Mouse (Mus musculus) MEL (cell line): ENCODE results near the gene Larp7. TPM values are rescaled to one million over a fixed set of nuclear protein-coding genes. Genes with fewer than 3 reads are reported as not detected.
A peak's percentile ranks its signal among the peaks of the same experiment; 100 is the strongest.

Experiments used
- DNase-seq: peaks from one replicate; pipeline ENCODE4 v3.0.0; 2011; ENCODE audit warnings: low read depth, low spot score
- H3K27ac ChIP-seq: 2 replicates; pipeline ENCODE4 v1.5.1; 2012; ENCODE audit warnings: low read depth, mild to moderate bottlenecking, control low read depth, low read length, moderate library complexity; ENCODE audit not compliant: control insufficient read depth
- H3K27me3 ChIP-seq, 2 experiments: fragments of 150-350 bp in 1 of 2; sonication (generic) in 1 of 2; 2 replicates each; pipeline ENCODE4 v1.6.1; 2012; ENCODE audit warnings: low read length in 2 of 2, mild to moderate bottlenecking in 2 of 2, improper control_type of control experiment in 1 of 2, moderate library complexity in 1 of 2; ENCODE audit not compliant: insufficient read depth in 2 of 2, control insufficient read depth in 1 of 2
- H3K36me3 ChIP-seq, 2 experiments: 2 replicates each; pipeline ENCODE4 v1.6.1; 2012 to 2014; ENCODE audit warnings: low read length in 2 of 2, improper control_type of control experiment in 1 of 2, inconsistent platforms in 1 of 2, mild to moderate bottlenecking in 1 of 2; ENCODE audit not compliant: insufficient read depth in 2 of 2, control insufficient read depth in 1 of 2
- H3K4me1 ChIP-seq, 2 experiments: fragments of 150-350 bp in 1 of 2; sonication (generic) in 1 of 2; 2 replicates each; pipeline ENCODE4 v1.6.1; 2012; ENCODE audit warnings: low read length in 2 of 2, improper control_type of control experiment in 1 of 2, mild to moderate bottlenecking in 1 of 2; ENCODE audit not compliant: insufficient read depth in 2 of 2, control insufficient read depth in 1 of 2
- H3K4me3 ChIP-seq, 2 experiments: fragments of 150-350 bp in 1 of 2; sonication (generic) in 1 of 2; 2 replicates each; pipeline ENCODE4 v1.5.1; 2012; ENCODE audit warnings: low read depth in 2 of 2, low read length in 2 of 2, mild to moderate bottlenecking in 2 of 2, moderate library complexity in 2 of 2, control low read depth in 1 of 2, improper control_type of control experiment in 1 of 2; ENCODE audit not compliant: control insufficient read depth in 1 of 2, insufficient read depth in 1 of 2
- H3K79me2 ChIP-seq: 2 replicates; pipeline ENCODE4 v1.6.1; 2012; ENCODE audit warnings: mild to moderate bottlenecking, low read length, moderate library complexity; ENCODE audit not compliant: control insufficient read depth, poor library complexity, insufficient read depth
- H3K9ac ChIP-seq: 2 replicates; pipeline ENCODE4 v1.6.1; 2012; ENCODE audit warnings: low read depth, mild to moderate bottlenecking, control low read depth, low read length, moderate library complexity; ENCODE audit not compliant: control insufficient read depth, poor library complexity, severe bottlenecking
- H3K9me3 ChIP-seq: fragments of 150-350 bp; sonication (generic); replicated peaks from 2 replicates; pipeline ENCODE4 v1.6.1; 2012; ENCODE audit warnings: mild to moderate bottlenecking, low read length, improper control_type of control experiment, moderate library complexity; ENCODE audit not compliant: insufficient read depth
- BHLHE40 ChIP-seq: IDR thresholded peaks from 2 replicates; pipeline ENCODE4 v1.6.1; 2012; ENCODE audit warnings: low read depth, mild to moderate bottlenecking, inconsistent platforms, low read length, improper control_type of control experiment, borderline replicate concordance
- CTCF ChIP-seq, 3 experiments: IDR thresholded peaks in 2 of 3; conservative IDR thresholded peaks in 1 of 3; 2 replicates each; pipeline ENCODE4 v1.5.1; 2011 to 2012; ENCODE audit warnings: low read length in 3 of 3, low read depth in 2 of 3, mild to moderate bottlenecking in 2 of 3, improper control_type of control experiment in 1 of 3, inconsistent platforms in 1 of 3, mixed read lengths in 1 of 3, moderate library complexity in 1 of 3; ENCODE audit not compliant: control insufficient read depth in 1 of 3, insufficient read depth in 1 of 3, poor library complexity in 1 of 3, severe bottlenecking in 1 of 3
- GABPA ChIP-seq: IDR thresholded peaks from 2 replicates; pipeline ENCODE4 v1.6.1; 2012; ENCODE audit warnings: low read depth, mild to moderate bottlenecking, inconsistent platforms, low read length, improper control_type of control experiment, moderate library complexity
- GATA1 ChIP-seq: IDR thresholded peaks from 2 replicates; pipeline ENCODE4 v1.6.1; 2011; ENCODE audit warnings: low read depth, low read length, improper control_type of control experiment
- MEF2A ChIP-seq: IDR thresholded peaks from 2 replicates; pipeline ENCODE4 v1.6.1; 2014; ENCODE audit warnings: low read depth, mild to moderate bottlenecking, inconsistent platforms, low read length, improper control_type of control experiment; ENCODE audit not compliant: poor library complexity, insufficient replicate concordance, severe bottlenecking; ENCODE audit errors: extremely low read depth
- NELFE ChIP-seq: IDR thresholded peaks from 2 replicates; pipeline ENCODE4 v1.6.1; 2011; ENCODE audit warnings: low read depth, low read length, improper control_type of control experiment
- POLR2A ChIP-seq, 2 experiments: IDR thresholded peaks; 2 replicates each; pipeline ENCODE4 v1.6.1; 2011 to 2012; ENCODE audit warnings: low read length in 2 of 2, mild to moderate bottlenecking in 2 of 2, control low read depth in 1 of 2, improper control_type of control experiment in 1 of 2, low read depth in 1 of 2, moderate library complexity in 1 of 2; ENCODE audit not compliant: control insufficient read depth in 1 of 2, insufficient read depth in 1 of 2, poor library complexity in 1 of 2
- POLR2AphosphoS2 ChIP-seq: IDR thresholded peaks from 2 replicates; pipeline ENCODE4 v1.6.1; 2011; ENCODE audit warnings: low read length, improper control_type of control experiment
- POLR2AphosphoS5 ChIP-seq: IDR thresholded peaks from 2 replicates; pipeline ENCODE4 v1.6.1; 2012; ENCODE audit warnings: low read depth, borderline replicate concordance, mild to moderate bottlenecking, inconsistent platforms, low read length, moderate library complexity, mixed read lengths
- RCOR1 ChIP-seq: IDR thresholded peaks from 2 replicates; pipeline ENCODE4 v1.6.1; 2012; ENCODE audit warnings: low read depth, mild to moderate bottlenecking, inconsistent platforms, low read length, improper control_type of control experiment
- SIN3A ChIP-seq: IDR thresholded peaks from 2 replicates; pipeline ENCODE4 v1.6.1; 2012; ENCODE audit warnings: low read length, improper control_type of control experiment, inconsistent platforms
- SMC3 ChIP-seq: IDR thresholded peaks from 2 replicates; pipeline ENCODE4 v1.6.1; 2011; ENCODE audit warnings: low read depth, low read length, improper control_type of control experiment
- TAL1 ChIP-seq: IDR thresholded peaks from 2 replicates; pipeline ENCODE4 v1.6.1; 2012; ENCODE audit warnings: mild to moderate bottlenecking, inconsistent platforms, low read length, moderate library complexity, mixed read lengths
- TBP ChIP-seq: IDR thresholded peaks from 2 replicates; pipeline ENCODE4 v1.8.0; 2011; ENCODE audit warnings: low read depth, low read length, improper control_type of control experiment
- UBTF ChIP-seq: IDR thresholded peaks from 2 replicates; pipeline ENCODE4 v1.6.1; 2012; ENCODE audit warnings: low read depth, mild to moderate bottlenecking, inconsistent platforms, low read length, improper control_type of control experiment, moderate library complexity, borderline replicate concordance; ENCODE audit not compliant: insufficient read depth
- USF2 ChIP-seq, 2 experiments: IDR thresholded peaks; 2 replicates each; pipeline ENCODE4 v1.6.1; 2011 to 2012; ENCODE audit warnings: improper control_type of control experiment in 2 of 2, low read length in 2 of 2, borderline replicate concordance in 1 of 2, inconsistent platforms in 1 of 2, low read depth in 1 of 2, mild to moderate bottlenecking in 1 of 2; ENCODE audit not compliant: insufficient read depth in 1 of 2
- ZC3H11A ChIP-seq: IDR thresholded peaks from 2 replicates; pipeline ENCODE4 v1.6.1; 2012; ENCODE audit warnings: low read depth, mild to moderate bottlenecking, inconsistent platforms, low read length, improper control_type of control experiment
- ZMIZ1 ChIP-seq: IDR thresholded peaks from 2 replicates; pipeline ENCODE4 v1.6.1; 2012; ENCODE audit warnings: low read depth, mild to moderate bottlenecking, inconsistent platforms, low read length, improper control_type of control experiment, moderate library complexity
- ZNF384 ChIP-seq: IDR thresholded peaks from 2 replicates; pipeline ENCODE4 v1.6.1; 2012; ENCODE audit warnings: low read depth, mild to moderate bottlenecking, inconsistent platforms, low read length, improper control_type of control experiment
- polyA plus RNA-seq, 2 experiments: library from polyadenylated mRNA; stranded (reverse) in 1 of 2; unstranded in 1 of 2; fragments of >175 nt in 1 of 2; fragments of >200 nt in 1 of 2; gene quantifications; 2 replicates each; pipeline versions ENCODE4 v1.2.1 to v1.2.4; 2012; ENCODE audit warnings: low replicate concordance in 2 of 2, low read depth in 1 of 2; ENCODE audit not compliant: insufficient read length in 2 of 2, insufficient read depth in 1 of 2, missing spikeins in 1 of 2
- total RNA-seq: library from RNA; depleted of rRNA; stranded (reverse); fragments of 300-350 nt; gene quantifications from 2 replicates; pipeline ENCODE4 v1.2.3, GENCODE M21; 2012

The Larp7 gene
- total and polyA plus RNA-seq, 3 experiments = 50.5 to 252 (median 61.3) TPM

DNA sequence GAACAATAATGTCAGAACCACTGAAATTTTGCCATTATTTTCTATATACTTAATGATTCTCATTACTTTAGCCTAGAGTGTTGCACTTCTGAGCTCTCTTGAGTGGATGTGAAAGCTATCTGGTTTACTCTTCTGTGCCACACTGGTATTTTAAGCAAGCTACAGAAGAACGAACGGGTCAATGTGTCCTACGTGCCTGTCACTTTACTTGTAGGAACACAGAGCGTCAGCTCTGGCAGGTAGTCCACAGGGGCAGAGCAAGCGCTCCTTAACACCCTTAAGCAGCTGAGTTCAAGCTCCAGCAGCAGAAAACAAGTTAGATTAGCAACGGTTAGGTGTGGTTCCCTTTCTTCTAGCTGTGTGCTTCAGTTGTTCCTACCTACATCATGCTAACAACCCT lies 14.0 kb downstream of the Larp7 start:
- H3K9ac ChIP-seq = no peak overlapping the region
- no peak overlapping the region for H3K4me3 ChIP-seq
- TF ChIP-seq GATA1 (no peak), GABPA (no peak), TBP (no peak), RCOR1 (no peak), POLR2AphosphoS2 (no peak), TAL1 (no peak), USF2 (IDR thresholded peaks at IDR 0.05; ENCODE audit: borderline replicate concordance in 1 of 2, insufficient read depth in 1 of 2, low read depth in 1 of 2, low read length in 2 of 2) (no peak), POLR2A (IDR thresholded peaks at IDR 0.05; ENCODE audit: control insufficient read depth in 1 of 2, insufficient read depth in 1 of 2, low read depth in 1 of 2, low read length in 2 of 2, poor library complexity in 1 of 2) (no peak), ZNF384 (no peak), POLR2AphosphoS5 (no peak), NELFE (no peak), CTCF (IDR thresholded peaks at IDR 0.05 in 2 of 3, conservative IDR thresholded peaks at IDR 0.05 in 1 of 3; ENCODE audit: control insufficient read depth in 1 of 3, insufficient read depth in 1 of 3, low read depth in 2 of 3, low read length in 3 of 3, poor library complexity in 1 of 3, severe bottlenecking in 1 of 3) (no peak), MEF2A (no peak), BHLHE40 (no peak), ZC3H11A (no peak), ZMIZ1 (no peak), SIN3A (no peak), UBTF (no peak), SMC3 (no peak)
- no peak overlapping the region for H3K27ac ChIP-seq
- no peak for DNase-seq
- no peaks in the 10 kb centered on the region for H3K9me3 ChIP-seq
- peaks cover 0 to 6% of the 10 kb centered on the region in 2 experiments; a peak in 2 of 4 replicates for H3K36me3 ChIP-seq
- H3K79me2 ChIP-seq = no peaks in the 10 kb centered on the region
- no peaks in the 10 kb centered on the region for H3K4me1 ChIP-seq
- no peaks in the 10 kb centered on the region for H3K27me3 ChIP-seq

DNA sequence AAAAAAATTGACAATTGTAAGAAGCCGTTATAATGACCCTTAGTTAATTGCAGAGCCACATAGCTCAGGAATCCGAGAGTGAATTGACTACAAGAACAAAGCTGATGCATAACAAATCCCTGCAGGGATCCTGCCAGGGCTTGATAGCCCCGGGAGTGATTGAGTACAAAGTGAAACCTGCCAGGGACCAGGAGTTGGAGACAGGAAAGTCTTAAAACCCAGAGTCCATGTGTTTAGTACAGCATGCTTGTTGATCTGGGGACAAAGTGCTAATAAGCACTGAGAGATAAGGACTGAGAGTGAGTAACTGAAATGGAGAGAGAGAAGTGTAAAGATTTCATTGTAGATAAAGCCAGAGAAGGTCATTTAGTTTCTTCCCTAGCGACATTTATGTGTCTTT lies 22.9 kb downstream of the Larp7 start:
- Histone ChIP-seq H3K9me3 (no peaks in the 10 kb centered on the region), H3K4me3 (no peak overlapping the region), H3K4me1 (peaks cover 0 to 11% of the 10 kb centered on the region in 2 experiments; a peak in 2 of 4 replicates), H3K36me3 (no peaks in the 10 kb centered on the region), H3K27ac (no peak overlapping the region), H3K79me2 (no peaks in the 10 kb centered on the region), H3K9ac (no peak overlapping the region), H3K27me3 (no peaks in the 10 kb centered on the region)
- TF ChIP-seq NELFE (no peak), GATA1 (peak; percentile 20; the same call in 1 of the 2 replicates), RCOR1 (0 out of 2 replicates have a peak, but pooled peaks have one; percentile 15)
- DNase-seq = no peak
